Mouse (Mus musculus) limb, embryonic 15.5 days (tissue): ENCODE measurements at regions not wholly inside any gene's neighbourhood (a gene's known extent, or its start where the extent isn't known, plus 50 kb on each side); places are given as distances from the start of the nearest gene placed in this dataset.

Experiments used
- ATAC-seq: fragments of 200-750 bp; cut with Nextera tagmentation; 2 replicates; pipeline ENCODE4 v1.8.0; 2017; ENCODE audit warnings: low read depth, moderate TSS enrichment; ENCODE audit not compliant: insufficient number of reproducible peaks, low FRiP score, low TSS enrichment
- H3K27ac ChIP-seq: fragments of 300-500 bp; sonication (generic); 2 replicates; pipeline ENCODE4 v1.5.1; 2015; ENCODE audit warnings: moderate library complexity, mild to moderate bottlenecking, inconsistent platforms
- H3K27me3 ChIP-seq: fragments of 300-500 bp; sonication (generic); 2 replicates; pipeline ENCODE4 v1.6.1; 2015; ENCODE audit warnings: inconsistent platforms
- H3K36me3 ChIP-seq: fragments of 300-500 bp; sonication (generic); 2 replicates; pipeline ENCODE4 v1.6.1; 2015; ENCODE audit warnings: inconsistent platforms
- H3K4me1 ChIP-seq: fragments of 300-500 bp; sonication (generic); 2 replicates; pipeline ENCODE4 v1.6.1; 2015; ENCODE audit warnings: inconsistent platforms
- H3K4me2 ChIP-seq: fragments of 300-500 bp; sonication (generic); 2 replicates; pipeline ENCODE4 v1.6.1; 2015; ENCODE audit warnings: mild to moderate bottlenecking, inconsistent platforms
- H3K4me3 ChIP-seq: fragments of 300-500 bp; sonication (generic); 2 replicates; pipeline ENCODE4 v1.5.1; 2015; ENCODE audit warnings: mild to moderate bottlenecking, inconsistent platforms
- H3K9ac ChIP-seq: fragments of 300-500 bp; sonication (generic); 2 replicates; pipeline ENCODE4 v1.6.1; 2015; ENCODE audit warnings: inconsistent platforms
- H3K9me3 ChIP-seq: fragments of 300-500 bp; sonication (generic); 2 replicates; pipeline ENCODE4 v1.6.1; 2016; ENCODE audit warnings: inconsistent platforms
- WGBS: fragments of 180-500 bp; shearing (Covaris S2); methylation state at CpG from one replicate; pipeline ENCODE4 v1.1.7; 2015; 5-methylcytosine and 5-hydroxymethylcytosine counted together

DNA sequence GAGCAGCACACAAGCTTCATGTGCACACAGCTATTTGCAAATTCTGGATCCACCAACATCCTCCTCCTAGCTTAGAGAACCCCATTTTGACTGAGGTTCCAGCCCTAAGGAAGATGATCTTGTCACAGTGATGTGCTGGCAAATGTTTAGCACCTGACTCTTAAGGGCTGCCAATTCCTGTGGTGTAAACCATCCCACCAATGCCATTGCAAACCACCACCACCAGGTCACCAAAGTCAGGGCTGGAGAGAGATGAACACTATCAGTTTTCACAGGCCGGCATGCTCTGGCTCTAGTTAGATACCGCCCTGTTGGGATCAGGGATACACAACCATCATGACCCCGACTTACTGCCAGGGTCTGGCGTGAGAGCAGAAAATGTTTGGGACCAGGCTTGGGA lies 125.9 kb downstream of the Slc38a6 start:
- Histone ChIP-seq H3K27me3 (peaks cover 2% of the 10 kb centered on the region; the same call in 1 of the 2 replicates), H3K4me3 (no peak overlapping the region), H3K4me1 (peaks cover 33% of the 10 kb centered on the region), H3K27ac (no peak overlapping the region), H3K9ac (no peak overlapping the region), H3K9me3 (no peaks in the 10 kb centered on the region), H3K4me2 (no peak overlapping the region), H3K36me3 (no peaks in the 10 kb centered on the region)
- WGBS: 59% methylated on average over 4 of the region's 4 CpGs
- ATAC-seq: no peak

DNA sequence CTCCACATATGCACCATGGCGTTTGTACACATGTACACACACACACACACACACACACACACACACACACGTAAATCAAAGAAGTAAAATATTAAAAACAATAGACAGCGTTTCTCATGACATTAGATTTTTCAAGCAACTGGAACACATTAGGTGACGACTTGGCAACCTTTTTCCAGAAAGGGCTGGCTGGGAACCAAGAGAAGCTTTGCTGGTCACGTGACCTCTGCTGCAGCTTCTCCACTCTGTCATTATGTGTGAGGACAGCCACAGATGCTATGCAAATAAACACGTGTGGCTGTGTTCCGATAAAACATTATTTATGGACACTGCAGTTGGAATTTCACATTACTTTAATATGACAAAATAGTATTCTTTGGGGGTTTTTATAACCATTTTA lies 124.3 kb downstream of the Slc38a6 start:
- Histone ChIP-seq H3K27me3 (peaks cover 2% of the 10 kb centered on the region; the same call in 1 of the 2 replicates), H3K4me3 (no peak overlapping the region), H3K9me3 (no peaks in the 10 kb centered on the region), H3K4me2 (no peak overlapping the region), H3K9ac (no peak overlapping the region), H3K4me1 (peaks cover 28% of the 10 kb centered on the region), H3K36me3 (no peaks in the 10 kb centered on the region), H3K27ac (no peak overlapping the region)
- 46% methylated on average over 7 of the region's 7 CpGs for WGBS
- ATAC-seq: no peak

DNA sequence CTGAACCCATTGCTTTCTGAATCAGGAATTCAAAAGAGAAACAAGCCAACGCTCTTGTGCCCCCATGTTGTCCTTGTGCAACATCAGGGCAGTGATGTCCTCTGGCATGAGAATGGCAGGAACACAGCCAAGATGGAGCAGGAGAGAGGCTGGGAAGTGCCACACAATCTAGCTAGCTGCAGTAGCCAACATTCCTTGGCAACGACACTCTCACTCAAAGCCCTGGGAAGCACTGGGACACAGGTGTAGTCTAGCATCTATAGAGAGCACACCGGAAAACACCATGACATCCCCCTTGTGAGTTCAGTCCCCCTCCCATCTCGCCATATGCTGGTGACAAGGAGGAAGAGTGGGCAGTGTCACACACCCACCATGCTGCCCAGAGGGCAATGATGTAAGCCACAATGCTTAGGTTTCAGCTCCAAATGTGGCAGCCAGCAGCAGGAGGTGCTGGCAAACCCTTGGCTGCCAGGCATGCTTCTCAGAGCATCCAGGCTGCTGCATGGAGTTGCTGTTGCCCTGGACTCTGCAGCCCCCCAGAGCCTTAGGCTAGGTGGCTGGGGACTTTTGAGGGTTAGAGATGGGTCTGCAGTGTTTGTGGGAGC lies 123.0 kb downstream of the Slc38a6 start:
- H3K4me3 ChIP-seq: no peak overlapping the region
- 76% methylated on average over 4 of the region's 4 CpGs for WGBS
- no peak overlapping the region for H3K9ac ChIP-seq
- ATAC-seq: no peak
- peaks cover 31% of the 10 kb centered on the region for H3K4me1 ChIP-seq
- no peaks in the 10 kb centered on the region for H3K36me3 ChIP-seq
- peak overlapping the region; percentile 4; the same call in 1 of the 2 replicates for H3K27ac ChIP-seq
- no peak overlapping the region for H3K4me2 ChIP-seq
- H3K9me3 ChIP-seq: no peaks in the 10 kb centered on the region
- peaks cover 2% of the 10 kb centered on the region; the same call in 1 of the 2 replicates for H3K27me3 ChIP-seq

DNA sequence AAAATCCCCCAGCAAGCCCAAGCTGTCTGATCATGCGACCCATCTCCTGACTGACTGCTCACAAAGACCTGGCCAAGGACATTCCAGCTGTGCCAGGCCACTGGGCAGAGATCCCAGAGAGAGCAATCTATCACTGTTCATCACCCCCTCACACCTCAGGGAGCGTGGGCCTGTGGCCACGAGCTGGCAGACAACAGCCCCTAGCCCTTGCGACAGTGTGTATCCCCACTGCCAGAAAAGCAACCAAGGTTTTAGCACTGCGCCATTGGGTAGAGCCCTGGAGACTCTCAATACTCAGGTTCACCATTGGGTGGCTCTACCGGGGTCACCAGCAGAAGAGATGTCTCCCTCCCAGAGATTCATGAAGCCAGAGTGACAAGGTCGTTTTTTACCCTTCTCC lies 122.0 kb downstream of the Slc38a6 start:
- Histone ChIP-seq H3K9ac (no peak overlapping the region), H3K27me3 (peaks cover 2% of the 10 kb centered on the region; the same call in 1 of the 2 replicates), H3K36me3 (no peaks in the 10 kb centered on the region), H3K4me2 (no peak overlapping the region), H3K4me3 (no peak overlapping the region), H3K4me1 (peaks cover 36% of the 10 kb centered on the region), H3K27ac (no peak overlapping the region), H3K9me3 (no peaks in the 10 kb centered on the region)
- no peak for ATAC-seq
- WGBS: 68% methylated on average over 7 of the region's 7 CpGs

DNA sequence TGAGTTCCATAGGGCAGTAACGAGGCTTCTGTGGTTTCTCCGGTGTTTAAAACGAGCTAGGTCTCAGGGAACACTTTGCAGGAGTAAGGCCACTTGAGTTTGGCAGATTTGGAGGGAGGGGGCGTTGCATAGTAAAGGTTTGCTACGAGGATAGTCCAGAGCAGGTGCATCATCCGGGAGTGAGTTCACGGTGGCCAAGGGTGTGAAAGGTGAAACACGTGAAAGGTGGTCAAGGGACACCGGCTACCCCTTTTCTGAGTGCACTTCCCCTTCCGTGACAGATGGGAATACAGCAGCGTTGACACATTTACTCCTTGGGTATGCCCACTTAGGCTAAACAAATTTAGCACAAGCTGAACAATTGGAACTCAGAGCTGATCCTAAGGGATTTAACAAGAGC lies 121.6 kb downstream of the Slc38a6 start:
- Histone ChIP-seq H3K4me1 (peaks cover 33% of the 10 kb centered on the region), H3K27me3 (peaks cover 2% of the 10 kb centered on the region; the same call in 1 of the 2 replicates), H3K9me3 (no peaks in the 10 kb centered on the region), H3K27ac (no peak overlapping the region), H3K4me2 (no peak overlapping the region), H3K36me3 (no peaks in the 10 kb centered on the region), H3K4me3 (no peak overlapping the region), H3K9ac (no peak overlapping the region)
- ATAC-seq: no peak
- whole genome bisulfite sequencing: 70% methylated on average over 11 of the region's 11 CpGs

DNA sequence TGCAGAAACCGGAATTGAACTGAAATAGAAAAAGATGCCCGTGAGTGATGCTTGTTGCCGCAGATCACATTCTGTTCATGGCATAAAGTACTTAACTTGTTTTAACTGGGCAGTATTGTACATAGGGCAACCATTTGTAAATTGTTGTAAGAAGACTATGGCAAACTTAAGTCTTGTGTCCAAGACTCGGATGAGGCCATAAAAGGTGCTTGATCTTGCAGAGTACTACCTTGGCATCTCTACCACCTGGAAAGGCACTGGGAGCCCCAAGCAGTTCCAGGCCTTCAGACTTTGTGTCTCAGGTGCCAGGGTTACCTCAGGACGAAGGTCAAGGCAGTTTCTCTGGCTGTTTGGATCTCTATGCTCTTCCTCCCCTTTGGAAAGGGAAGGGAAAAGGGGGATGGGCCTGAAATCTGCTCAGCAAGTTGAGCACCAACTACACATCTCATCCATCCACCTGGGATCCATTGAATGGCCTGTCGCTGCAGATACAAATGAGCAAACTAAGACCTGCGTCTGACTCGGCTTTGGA lies 120.0 kb downstream of the Slc38a6 start:
- Histone ChIP-seq H3K27ac (no peak overlapping the region), H3K36me3 (no peaks in the 10 kb centered on the region), H3K4me1 (peaks cover 40% of the 10 kb centered on the region), H3K9me3 (no peaks in the 10 kb centered on the region), H3K4me3 (no peak overlapping the region), H3K27me3 (peaks cover 2% of the 10 kb centered on the region; the same call in 1 of the 2 replicates), H3K4me2 (no peak overlapping the region), H3K9ac (no peak overlapping the region)
- WGBS: 85% methylated on average over 8 of the region's 8 CpGs
- no peak for ATAC-seq

DNA sequence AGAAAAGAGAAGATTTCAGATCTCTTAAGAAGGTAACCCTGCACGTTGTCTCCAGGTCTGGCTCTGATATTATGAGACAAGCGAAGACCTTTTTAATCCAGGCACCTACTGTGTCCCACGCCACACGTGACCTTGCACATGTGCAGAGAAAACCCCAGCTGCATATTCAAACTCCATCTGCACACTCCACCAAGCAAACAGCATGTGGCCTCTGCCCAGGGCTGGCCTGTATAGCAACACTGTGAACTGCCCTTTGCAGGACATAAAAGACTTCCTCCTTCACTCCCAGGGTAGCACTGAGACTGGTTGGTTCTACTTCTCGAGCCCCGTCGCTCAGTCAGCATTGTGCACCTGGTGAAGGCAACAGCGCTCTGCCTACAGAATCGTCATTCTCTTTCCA lies 119.0 kb downstream of the Slc38a6 start:
- 56% methylated on average over 9 of the region's 9 CpGs for WGBS
- H3K9ac ChIP-seq: no peak overlapping the region
- no peak overlapping the region for H3K4me3 ChIP-seq
- peaks cover 2% of the 10 kb centered on the region; the same call in 1 of the 2 replicates for H3K27me3 ChIP-seq
- H3K36me3 ChIP-seq: no peaks in the 10 kb centered on the region
- H3K4me1 ChIP-seq: peaks cover 35% of the 10 kb centered on the region
- no peak overlapping the region for H3K27ac ChIP-seq
- ATAC-seq: no peak
- no peaks in the 10 kb centered on the region for H3K9me3 ChIP-seq
- no peak overlapping the region for H3K4me2 ChIP-seq

DNA sequence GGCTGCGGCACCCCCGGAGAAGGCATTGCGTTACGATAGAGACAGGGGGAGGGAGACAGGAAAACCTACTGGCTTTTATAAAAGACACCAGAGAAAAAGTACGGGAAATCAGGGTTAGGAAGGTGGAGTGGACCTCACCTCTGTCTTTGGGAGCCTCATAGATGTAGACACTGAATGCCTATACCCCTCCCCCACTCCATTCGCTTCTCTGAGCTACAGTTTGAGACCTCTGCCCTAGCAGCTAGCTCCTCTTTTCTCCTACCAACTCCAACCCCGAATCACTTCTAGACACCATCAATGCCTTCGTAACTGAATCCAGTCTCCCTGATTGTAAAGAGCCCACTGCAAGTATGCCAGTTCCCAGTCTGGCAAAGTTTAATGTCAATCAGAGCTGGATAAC lies 118.5 kb downstream of the Slc38a6 start:
- Histone ChIP-seq H3K4me1 (peaks cover 35% of the 10 kb centered on the region), H3K4me3 (no peak overlapping the region), H3K9ac (no peak overlapping the region), H3K27ac (no peak overlapping the region), H3K27me3 (peaks cover 2% of the 10 kb centered on the region; the same call in 1 of the 2 replicates), H3K9me3 (no peaks in the 10 kb centered on the region), H3K36me3 (no peaks in the 10 kb centered on the region), H3K4me2 (no peak overlapping the region)
- WGBS: 69% methylated on average over 8 of the region's 8 CpGs
- no peak for ATAC-seq

DNA sequence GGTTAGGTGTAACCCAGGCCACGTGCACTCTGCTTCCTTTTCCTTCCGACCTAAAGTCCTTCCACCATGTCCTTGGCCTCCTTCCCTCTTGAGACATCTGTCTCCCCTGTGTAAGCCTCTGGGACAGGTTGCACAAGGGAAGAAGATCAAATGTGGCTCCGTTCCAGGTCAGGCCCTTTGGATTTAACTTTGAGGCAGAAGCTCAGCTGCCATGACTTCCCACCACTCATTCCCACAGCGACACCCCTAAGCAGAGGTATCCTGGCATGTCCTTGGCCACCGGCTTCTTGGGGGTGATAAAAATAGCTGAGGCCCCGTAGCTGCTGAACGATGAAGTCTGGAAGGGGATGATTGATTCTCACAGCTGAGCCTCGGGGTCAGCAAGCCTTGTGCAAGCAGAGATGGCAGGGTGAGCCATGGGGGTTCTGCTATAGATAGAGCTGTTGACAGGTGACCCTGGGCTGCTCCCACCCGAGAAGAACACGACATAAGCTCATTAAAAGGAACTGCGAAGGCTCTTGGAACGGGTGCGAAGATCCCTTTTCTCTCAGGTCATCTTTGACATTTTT lies 117.4 kb downstream of the Slc38a6 start:
- Histone ChIP-seq H3K9me3 (no peaks in the 10 kb centered on the region), H3K27ac (no peak overlapping the region), H3K36me3 (no peaks in the 10 kb centered on the region), H3K4me2 (no peak overlapping the region), H3K27me3 (peaks cover 2% of the 10 kb centered on the region; the same call in 1 of the 2 replicates), H3K4me1 (peaks cover 28% of the 10 kb centered on the region), H3K4me3 (no peak overlapping the region), H3K9ac (no peak overlapping the region)
- ATAC-seq: peak; percentile 20; the same call in 1 of the 2 replicates
- 63% methylated on average over 13 of the region's 13 CpGs for WGBS
